Mouse (Mus musculus): Measurements from ENCODE around the gene Haus2. TPM values are rescaled to one million over a fixed set of nuclear protein-coding genes. Genes with fewer than 3 reads are reported as not detected.

The Haus2 gene
- polyA plus RNA-seq, 1 experiment: 4.4 TPM

GRCm38 (mm10) chr2:120592227-120592626, 17.0 kb upstream of the Haus2 start:
- no peak overlapping the region for H3ac ChIP-seq (ENCODE audit: control insufficient read depth, insufficient read length)
- H3K4me3 ChIP-seq: no peak overlapping the region
- TF ChIP-seq MYOG (IDR thresholded peaks at IDR 0.05; ENCODE audit: control insufficient read depth in 1 of 3, insufficient read depth in 1 of 3, insufficient read length in 2 of 3, low read depth in 2 of 3) (no peak), REST (IDR thresholded peaks at IDR 0.05; ENCODE audit: insufficient read depth, insufficient read length) (no peak), USF1 (IDR thresholded peaks at IDR 0.05; ENCODE audit: low read depth) (no peak), CEBPB (IDR thresholded peaks at IDR 0.05; ENCODE audit: insufficient read depth, poor library complexity, severe bottlenecking) (no peak), POLR2A (IDR thresholded peaks at IDR 0.05; ENCODE audit: insufficient read length, low read depth) (no peak), POLR2AphosphoS2 (IDR thresholded peaks at IDR 0.05; ENCODE audit: insufficient read length, low read depth) (no peak), TCF3 (IDR thresholded peaks at IDR 0.05; ENCODE audit: insufficient read length, low read depth) (no peak), TCF12 (IDR thresholded peaks at IDR 0.05; ENCODE audit: insufficient read depth, poor library complexity, severe bottlenecking) (no peak), MYOD1 (IDR thresholded peaks at IDR 0.05; ENCODE audit: control insufficient read depth in 1 of 3, insufficient read length in 2 of 3, low read depth in 2 of 3) (no peak), E2F4 (IDR thresholded peaks at IDR 0.05; ENCODE audit: insufficient read depth) (no peak), SRF (IDR thresholded peaks at IDR 0.05; ENCODE audit: control insufficient read depth, insufficient read length, low read depth) (no peak), MAX (IDR thresholded peaks at IDR 0.05; ENCODE audit: low read depth) (no peak)
- peaks cover 25% of the 10 kb centered on the region for H3K36me3 ChIP-seq (ENCODE audit: control insufficient read depth, insufficient read depth)
- no peaks in the 10 kb centered on the region for H3K79me2 ChIP-seq (ENCODE audit: control insufficient read depth, insufficient read depth)
- H3K27me3 ChIP-seq (ENCODE audit: control insufficient read depth, insufficient read depth, insufficient read length): no peaks in the 10 kb centered on the region
- H3K4me2 ChIP-seq (ENCODE audit: low read depth): no peak overlapping the region

GRCm38 (mm10) chr2:120597734-120598133, 11.4 kb upstream of the Haus2 start:
- Histone ChIP-seq H3ac (ENCODE audit: control insufficient read depth, insufficient read length) (no peak overlapping the region), H3K27me3 (ENCODE audit: control insufficient read depth, insufficient read depth, insufficient read length) (no peaks in the 10 kb centered on the region)
- TF ChIP-seq POLR2A (IDR thresholded peaks at IDR 0.05; ENCODE audit: insufficient read length, low read depth) (no peak), SRF (IDR thresholded peaks at IDR 0.05; ENCODE audit: control insufficient read depth, insufficient read length, low read depth) (no peak), POLR2AphosphoS2 (IDR thresholded peaks at IDR 0.05; ENCODE audit: insufficient read length, low read depth) (no peak), CEBPB (IDR thresholded peaks at IDR 0.05; ENCODE audit: insufficient read depth, poor library complexity, severe bottlenecking) (no peak), E2F4 (IDR thresholded peaks at IDR 0.05; ENCODE audit: insufficient read depth) (no peak), REST (IDR thresholded peaks at IDR 0.05; ENCODE audit: insufficient read depth, insufficient read length) (no peak), MYOG (IDR thresholded peaks at IDR 0.05; ENCODE audit: control insufficient read depth in 1 of 3, insufficient read depth in 1 of 3, insufficient read length in 2 of 3, low read depth in 2 of 3) (no peak), TCF3 (IDR thresholded peaks at IDR 0.05; ENCODE audit: insufficient read length, low read depth) (no peak), TCF12 (IDR thresholded peaks at IDR 0.05; ENCODE audit: insufficient read depth, poor library complexity, severe bottlenecking) (no peak), USF1 (IDR thresholded peaks at IDR 0.05; ENCODE audit: low read depth) (no peak), MYOD1 (IDR thresholded peaks at IDR 0.05; ENCODE audit: control insufficient read depth in 1 of 3, insufficient read length in 2 of 3, low read depth in 2 of 3) (no peak), MAX (IDR thresholded peaks at IDR 0.05; ENCODE audit: low read depth) (no peak)

GRCm38 (mm10) chr2:120599506-120599905, 9.7 kb upstream of the Haus2 start:
- Histone ChIP-seq H3ac (ENCODE audit: control insufficient read depth, insufficient read length) (no peak overlapping the region), H3K4me2 (ENCODE audit: low read depth) (no peak overlapping the region), H3K79me2 (ENCODE audit: control insufficient read depth, insufficient read depth) (no peaks in the 10 kb centered on the region), H3K4me3 (no peak overlapping the region), H3K27me3 (ENCODE audit: control insufficient read depth, insufficient read depth, insufficient read length) (no peaks in the 10 kb centered on the region), H3K36me3 (ENCODE audit: control insufficient read depth, insufficient read depth) (peaks cover 59% of the 10 kb centered on the region)
- TF ChIP-seq REST (IDR thresholded peaks at IDR 0.05; ENCODE audit: insufficient read depth, insufficient read length) (no peak), SRF (IDR thresholded peaks at IDR 0.05; ENCODE audit: control insufficient read depth, insufficient read length, low read depth) (no peak), POLR2AphosphoS2 (IDR thresholded peaks at IDR 0.05; ENCODE audit: insufficient read length, low read depth) (no peak), TCF12 (IDR thresholded peaks at IDR 0.05; ENCODE audit: insufficient read depth, poor library complexity, severe bottlenecking) (no peak), CEBPB (IDR thresholded peaks at IDR 0.05; ENCODE audit: insufficient read depth, poor library complexity, severe bottlenecking) (no peak), TCF3 (IDR thresholded peaks at IDR 0.05; ENCODE audit: insufficient read length, low read depth) (no peak), POLR2A (IDR thresholded peaks at IDR 0.05; ENCODE audit: insufficient read length, low read depth) (no peak), MYOG (IDR thresholded peaks at IDR 0.05; ENCODE audit: control insufficient read depth in 1 of 3, insufficient read depth in 1 of 3, insufficient read length in 2 of 3, low read depth in 2 of 3) (no peak), USF1 (IDR thresholded peaks at IDR 0.05; ENCODE audit: low read depth) (no peak), MAX (IDR thresholded peaks at IDR 0.05; ENCODE audit: low read depth) (no peak), MYOD1 (IDR thresholded peaks at IDR 0.05; ENCODE audit: control insufficient read depth in 1 of 3, insufficient read length in 2 of 3, low read depth in 2 of 3) (no peak)

More at GRCm38 (mm10) chr2:120597734-120598133, 11.4 kb upstream of the Haus2 start:
- no peaks in the 10 kb centered on the region for H3K79me2 ChIP-seq (ENCODE audit: control insufficient read depth, insufficient read depth)
- peaks cover 59% of the 10 kb centered on the region for H3K36me3 ChIP-seq (ENCODE audit: control insufficient read depth, insufficient read depth)
- H3K4me2 ChIP-seq (ENCODE audit: low read depth): no peak overlapping the region
- H3K4me3 ChIP-seq: no peak overlapping the region

DNA sequence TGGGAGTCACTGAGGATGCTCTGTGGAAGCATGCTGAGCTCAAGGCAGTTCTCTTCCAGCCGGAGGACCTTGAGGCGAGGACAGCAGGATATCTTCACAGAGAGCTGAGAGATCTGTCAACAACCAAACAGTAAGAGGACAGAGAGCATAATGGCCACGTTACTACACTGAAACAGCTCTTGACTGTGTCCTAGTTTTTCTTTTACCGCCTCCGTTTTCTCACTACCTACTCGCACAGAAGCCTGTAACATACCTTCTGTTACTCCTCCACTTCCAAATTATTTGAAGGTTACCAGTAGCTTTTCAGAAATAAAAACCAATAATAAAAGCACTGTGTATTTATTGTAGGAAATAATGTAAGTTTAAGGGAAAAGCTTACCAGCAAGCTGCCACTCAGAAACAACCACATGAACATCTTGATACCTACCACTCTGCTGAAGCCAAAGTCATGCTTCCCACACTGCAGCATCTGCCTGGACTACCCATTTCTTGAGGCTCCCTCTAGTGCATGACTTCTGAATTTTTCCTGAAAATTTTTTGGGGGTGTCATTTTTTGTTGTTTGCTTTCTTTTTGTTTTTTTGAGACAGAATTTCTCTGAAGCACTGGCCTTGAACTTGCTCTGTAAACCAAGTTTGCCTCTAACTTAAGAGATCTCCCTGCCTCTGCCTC, 3.0 kb upstream of the Haus2 start:
- H3K27me3 ChIP-seq (ENCODE audit: control insufficient read depth, insufficient read depth, insufficient read length): no peaks in the 10 kb centered on the region
- H3K4me3 ChIP-seq: no peak overlapping the region
- no peak overlapping the region for H3ac ChIP-seq (ENCODE audit: control insufficient read depth, insufficient read length)
- peaks cover 13% of the 10 kb centered on the region for H3K79me2 ChIP-seq (ENCODE audit: control insufficient read depth, insufficient read depth)
- TF ChIP-seq MYOD1 (IDR thresholded peaks at IDR 0.05; ENCODE audit: control insufficient read depth in 1 of 3, insufficient read length in 2 of 3, low read depth in 2 of 3) (no peak), TCF3 (IDR thresholded peaks at IDR 0.05; ENCODE audit: insufficient read length, low read depth) (no peak), TCF12 (IDR thresholded peaks at IDR 0.05; ENCODE audit: insufficient read depth, poor library complexity, severe bottlenecking) (no peak), MYOG (IDR thresholded peaks at IDR 0.05; ENCODE audit: control insufficient read depth in 1 of 3, insufficient read depth in 1 of 3, insufficient read length in 2 of 3, low read depth in 2 of 3) (no peak), CEBPB (IDR thresholded peaks at IDR 0.05; ENCODE audit: insufficient read depth, poor library complexity, severe bottlenecking) (no peak), E2F4 (IDR thresholded peaks at IDR 0.05; ENCODE audit: insufficient read depth) (no peak), POLR2A (IDR thresholded peaks at IDR 0.05; ENCODE audit: insufficient read length, low read depth) (no peak), MAX (IDR thresholded peaks at IDR 0.05; ENCODE audit: low read depth) (no peak), REST (IDR thresholded peaks at IDR 0.05; ENCODE audit: insufficient read depth, insufficient read length) (no peak), SRF (IDR thresholded peaks at IDR 0.05; ENCODE audit: control insufficient read depth, insufficient read length, low read depth) (no peak), USF1 (IDR thresholded peaks at IDR 0.05; ENCODE audit: low read depth) (no peak)
- H3K36me3 ChIP-seq (ENCODE audit: control insufficient read depth, insufficient read depth): peaks cover 6% of the 10 kb centered on the region
- H3K4me2 ChIP-seq (ENCODE audit: low read depth): no peak overlapping the region
